Mouse (Mus musculus) bone marrow macrophage, adult 2 months (primary cell): ENCODE data around the gene E2f6. TPM values are rescaled to one million over a fixed set of nuclear protein-coding genes. Genes with fewer than 3 reads are reported as not detected.
A peak's percentile ranks its signal among the peaks of the same experiment; 100 is the strongest.

ENCODE experiments used
- H3K27ac ChIP-seq: 2 replicates; pipeline ENCODE4 v1.5.1; 2012; ENCODE audit warnings: low read depth, low read length; ENCODE audit not compliant: insufficient read depth
- H3K4me1 ChIP-seq: 2 replicates; pipeline ENCODE4 v1.6.1; 2012; ENCODE audit warnings: low read length; ENCODE audit not compliant: control insufficient read depth, insufficient read depth
- H3K4me3 ChIP-seq: 2 replicates; pipeline ENCODE4 v1.5.1; 2012; ENCODE audit warnings: mild to moderate bottlenecking, low read length, moderate library complexity; ENCODE audit not compliant: insufficient read depth
- CTCF ChIP-seq: IDR thresholded peaks from 2 replicates; pipeline ENCODE4 v1.5.1; 2012; ENCODE audit warnings: low read depth, mild to moderate bottlenecking, low read length, moderate library complexity
- POLR2A ChIP-seq: IDR thresholded peaks from 2 replicates; pipeline ENCODE4 v1.6.1; 2012; ENCODE audit warnings: mild to moderate bottlenecking, low read depth, low read length, borderline replicate concordance
- polyA plus RNA-seq: library from polyadenylated mRNA; stranded (reverse); fragments of >200 nt; gene quantifications from 2 replicates; pipeline ENCODE4 v1.2.4, GENCODE M21; 2012; ENCODE audit not compliant: missing spikeins, insufficient read depth, insufficient read length

The E2f6 gene
- polyA plus RNA-seq, 1 experiment, result 19.0 TPM

DNA sequence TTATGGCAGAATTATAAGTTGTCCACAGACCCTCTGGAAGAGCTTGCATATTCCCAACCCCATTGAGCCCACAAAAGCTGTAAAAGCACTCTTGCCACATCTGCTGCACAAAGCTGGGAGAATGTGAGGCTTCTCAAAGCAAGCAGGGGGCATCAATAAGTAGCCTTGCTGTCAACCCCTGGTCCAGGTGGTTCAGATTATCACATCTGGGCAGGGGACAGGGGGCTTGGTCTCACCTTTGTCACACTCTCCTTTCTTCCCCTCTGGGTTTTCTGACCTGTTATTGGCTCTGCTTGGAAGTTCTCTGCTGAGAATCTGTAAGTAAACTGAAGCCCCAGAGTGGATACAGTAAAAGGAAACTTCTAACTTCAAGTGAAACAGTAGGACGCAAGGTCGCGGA, 11.9 kb upstream of the E2f6 start:
- Histone ChIP-seq H3K27ac (no peak overlapping the region), H3K4me3 (no peak overlapping the region), H3K4me1 (no peaks in the 10 kb centered on the region)
- TF ChIP-seq POLR2A (no peak), CTCF (no peak)

DNA sequence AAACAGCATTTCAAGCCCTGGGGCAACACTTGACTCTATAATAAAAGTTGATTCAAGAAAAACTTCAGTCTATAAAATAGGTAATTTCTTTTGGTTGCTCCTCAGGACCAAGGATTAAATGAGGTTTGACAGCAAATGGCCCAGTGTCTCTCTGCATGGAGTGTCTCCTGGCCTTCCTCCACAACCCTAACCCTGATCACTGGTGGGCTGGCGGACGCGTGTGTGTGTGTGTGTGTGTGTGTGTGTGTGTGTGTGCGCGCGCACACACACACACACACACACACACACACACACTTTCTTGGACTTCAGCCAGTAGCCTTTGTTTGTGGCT, 10.9 kb upstream of the E2f6 start:
- Histone ChIP-seq H3K4me3 (no peak overlapping the region), H3K4me1 (no peaks in the 10 kb centered on the region), H3K27ac (no peak overlapping the region)
- TF ChIP-seq POLR2A, result no peak
- no peak for TF ChIP-seq CTCF

DNA sequence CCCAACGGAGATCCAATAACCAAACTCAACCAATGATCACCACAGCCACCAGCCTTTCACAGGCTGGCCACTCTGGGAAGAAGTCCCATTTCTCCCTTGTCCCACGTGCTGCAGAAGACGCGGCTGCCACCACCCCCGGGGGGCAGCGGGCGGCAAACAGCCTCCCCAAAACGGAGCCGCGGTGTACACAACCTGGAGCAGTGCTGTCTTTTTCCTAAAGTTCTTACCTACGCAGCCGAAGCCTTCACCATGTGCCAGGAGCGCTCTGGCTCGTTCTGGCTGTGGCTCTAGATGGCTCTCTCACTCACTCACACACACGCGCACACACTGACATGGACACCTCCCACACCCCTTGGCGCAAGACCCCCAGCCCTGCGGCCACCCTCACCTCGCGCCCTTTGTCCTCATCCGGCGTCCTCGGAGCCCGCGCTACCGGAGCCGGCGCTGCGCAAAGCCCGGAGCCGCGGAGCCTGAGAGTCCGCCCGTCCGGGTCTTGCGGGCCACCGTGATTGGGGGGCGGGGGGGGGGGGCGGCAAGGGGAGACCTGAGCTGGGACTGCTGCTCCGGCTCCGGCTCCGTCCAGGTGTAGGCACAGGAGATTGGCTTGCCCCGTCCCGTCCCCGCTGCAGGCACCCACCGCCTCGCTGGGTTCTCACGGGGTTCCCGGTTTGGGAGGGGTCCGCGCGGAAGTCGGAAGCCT, 10.4 kb upstream of the E2f6 start, which contains the start of gene Greb1:
TSS of gene Greb1 (minus strand) at position 628 of the 700 bp plus-strand sequence.
- Histone ChIP-seq H3K4me3 (peak within 1 kb of the TSS; percentile 38), H3K27ac (no peak within 1 kb of the TSS), H3K4me1 (no peaks in the 10 kb centered on the region)
- TF ChIP-seq POLR2A (no peak), CTCF (no peak)

DNA sequence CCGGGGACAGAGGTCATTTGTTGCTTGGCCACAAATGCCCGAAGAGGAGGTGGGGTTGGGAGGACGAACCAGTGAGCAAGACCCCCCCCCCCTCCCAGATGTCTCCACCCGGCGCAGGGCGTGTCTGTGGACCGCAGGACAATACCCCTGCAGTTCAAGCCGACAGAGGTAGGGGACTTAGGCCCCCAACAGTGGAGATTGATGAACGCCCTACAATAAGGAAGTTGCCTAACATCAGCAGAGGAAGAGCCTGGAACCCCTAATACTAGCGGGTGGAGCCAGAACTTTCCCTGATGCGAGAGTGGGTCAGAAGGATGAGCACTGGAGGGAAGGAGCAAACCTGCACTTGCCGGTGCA, 9.8 kb upstream of the E2f6 start:
- TF ChIP-seq POLR2A (no peak), CTCF (no peak)
- H3K4me3 ChIP-seq, result peak overlapping the region; percentile 3; the same call in 1 of the 2 replicates
- H3K27ac ChIP-seq, result no peak overlapping the region
- no peaks in the 10 kb centered on the region for H3K4me1 ChIP-seq

DNA sequence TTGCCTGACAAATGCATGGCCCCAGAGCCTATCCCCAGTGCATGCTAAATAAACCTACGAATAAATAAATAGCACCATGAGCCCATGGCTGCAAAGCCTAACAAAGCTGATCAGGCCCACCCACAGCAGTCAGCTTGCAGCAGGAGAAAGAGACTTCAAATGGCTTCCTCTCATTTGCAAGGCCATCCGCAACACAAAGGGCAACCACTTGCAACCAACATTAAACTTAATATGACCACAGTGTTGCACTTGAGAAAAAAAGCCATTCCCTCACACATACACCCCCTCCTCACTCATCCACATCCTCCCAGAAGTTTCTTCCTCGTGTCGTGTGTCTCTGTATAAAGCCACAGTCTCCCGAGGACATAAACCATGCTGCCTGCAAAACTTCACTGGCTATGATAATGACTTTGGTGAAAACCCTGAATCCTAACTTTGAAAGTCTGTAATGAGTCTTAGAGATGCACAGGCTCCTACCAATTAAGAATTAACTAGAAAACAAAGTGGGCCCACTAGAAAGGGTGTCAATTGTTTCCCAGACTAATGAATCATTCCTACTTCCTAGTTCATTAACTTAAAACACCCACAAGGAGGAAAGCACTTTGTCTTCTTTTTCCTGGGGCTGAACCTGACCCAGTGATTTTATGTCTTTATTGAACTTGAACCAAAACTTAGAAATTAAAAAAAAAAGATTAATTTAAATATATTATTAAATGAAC, 7.4 kb upstream of the E2f6 start:
- no peaks in the 10 kb centered on the region for H3K4me1 ChIP-seq
- no peak overlapping the region for H3K27ac ChIP-seq
- H3K4me3 ChIP-seq, result no peak overlapping the region
- TF ChIP-seq POLR2A (no peak), CTCF (no peak)

DNA sequence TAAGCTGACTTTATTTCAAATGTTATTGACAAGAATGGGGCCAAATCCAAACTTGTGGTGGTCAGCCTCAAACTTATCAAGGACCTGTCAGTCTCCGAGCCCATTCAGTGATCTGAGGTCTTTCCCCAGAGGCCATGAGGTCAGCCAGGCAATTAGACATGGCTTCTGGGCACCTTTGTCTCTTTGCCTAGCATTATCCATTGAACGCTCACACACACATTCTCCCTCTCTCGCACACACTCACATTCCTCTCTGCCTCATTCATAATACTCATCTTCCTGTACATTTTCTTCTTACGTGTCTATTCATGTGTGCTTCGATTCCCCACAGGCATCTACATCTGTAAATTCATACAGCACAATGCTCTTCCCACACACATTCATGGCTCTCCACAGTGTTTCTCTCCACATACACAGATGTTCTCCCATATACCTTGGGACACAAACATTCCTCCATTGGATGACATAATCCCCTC, 6.8 kb upstream of the E2f6 start:
- no peak overlapping the region for H3K27ac ChIP-seq
- H3K4me3 ChIP-seq, result no peak overlapping the region
- H3K4me1 ChIP-seq, result no peaks in the 10 kb centered on the region
- TF ChIP-seq CTCF (no peak), POLR2A (no peak)

DNA sequence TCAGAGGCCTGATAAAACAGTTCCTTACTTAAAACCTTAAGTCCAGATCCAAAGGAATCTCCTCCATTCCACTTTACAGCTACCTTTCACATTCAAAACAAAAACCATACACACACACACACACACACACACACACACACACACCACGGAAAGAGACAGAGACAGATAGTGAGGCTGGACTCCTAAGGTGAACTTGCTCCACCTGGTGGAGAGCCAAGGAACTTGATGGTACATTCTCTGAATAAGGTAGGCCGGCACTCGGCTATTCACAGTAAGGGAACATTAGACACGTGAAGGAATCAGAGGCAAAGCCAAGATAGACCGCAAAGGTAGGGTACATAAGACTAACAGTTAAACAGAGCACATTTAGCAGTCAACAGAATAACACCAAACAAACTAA, 5.3 kb upstream of the E2f6 start:
- no peak overlapping the region for H3K4me3 ChIP-seq
- TF ChIP-seq POLR2A (no peak), CTCF (no peak)
- H3K27ac ChIP-seq, result no peak overlapping the region
- no peaks in the 10 kb centered on the region for H3K4me1 ChIP-seq

DNA sequence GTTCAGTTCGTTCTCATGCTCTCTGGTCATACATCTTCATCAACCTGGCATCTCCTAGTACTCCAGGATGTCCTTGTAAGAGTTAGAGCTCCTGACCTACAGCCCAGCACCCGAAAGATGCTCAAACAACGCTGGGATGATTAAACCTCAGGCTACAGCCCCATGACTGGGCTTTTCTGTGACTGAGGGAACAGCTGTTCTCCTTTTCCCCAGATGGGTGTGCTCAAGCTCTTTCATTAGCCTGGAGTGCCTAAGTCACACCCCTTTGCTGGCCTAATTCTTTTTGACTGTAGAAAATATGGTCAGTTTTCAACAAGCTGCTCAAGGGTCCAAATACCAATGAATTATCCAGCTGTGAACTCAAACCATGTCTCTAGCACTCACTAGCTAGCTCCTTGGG, 2.7 kb upstream of the E2f6 start:
- H3K4me1 ChIP-seq, result peaks cover 4% of the 10 kb centered on the region; the same call in 1 of the 2 replicates
- no peak overlapping the region for H3K27ac ChIP-seq
- no peak overlapping the region for H3K4me3 ChIP-seq
- no peak for TF ChIP-seq POLR2A
- TF ChIP-seq CTCF, result peak; percentile 45; the same call in 1 of the 2 replicates

DNA sequence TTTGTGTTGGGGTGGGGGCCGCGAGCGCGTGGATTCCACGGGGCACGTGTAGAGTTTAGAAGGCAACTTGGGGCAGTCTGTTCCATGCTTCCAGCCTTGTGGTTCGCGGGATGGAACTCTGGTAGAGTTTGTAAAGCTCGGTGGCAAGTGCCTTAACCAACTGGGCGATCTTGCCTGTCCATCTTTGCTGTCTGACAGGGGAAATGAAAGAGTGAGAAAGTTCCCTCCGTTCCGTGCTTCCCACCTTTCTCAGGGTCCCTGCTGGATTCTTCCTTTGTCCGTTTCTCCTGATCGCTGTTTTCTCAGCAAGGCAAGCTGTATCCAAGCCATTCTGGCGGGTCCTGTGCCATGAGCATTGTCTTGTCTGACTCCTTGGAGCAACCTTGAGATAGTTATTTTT, 714 bp downstream of the E2f6 start:
- Histone ChIP-seq H3K4me3 (peak overlapping the region; percentile 77), H3K27ac (no peak overlapping the region), H3K4me1 (peaks cover 4% of the 10 kb centered on the region; the same call in 1 of the 2 replicates)
- TF ChIP-seq POLR2A (no peak), CTCF (no peak)

DNA sequence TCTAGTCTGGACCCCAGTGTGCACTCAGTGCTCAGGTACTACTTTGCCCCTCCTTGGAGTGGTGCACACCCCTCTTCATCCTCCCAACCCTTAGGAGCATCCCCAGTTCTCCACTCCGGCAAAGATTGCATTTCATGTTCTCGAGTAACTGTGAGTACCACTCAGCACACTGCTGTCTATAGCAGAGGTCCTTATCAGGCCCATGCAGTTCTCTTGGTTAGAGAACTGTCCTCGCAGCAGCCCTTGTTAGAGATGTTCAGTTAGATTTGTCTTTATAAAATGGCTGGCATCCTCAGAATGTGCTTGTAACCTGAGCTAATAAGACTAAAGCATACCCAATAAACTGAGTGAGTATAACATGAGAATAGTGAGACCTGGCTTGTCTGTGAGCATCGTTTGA, 6.4 kb downstream of the E2f6 start:
- no peak overlapping the region for H3K4me3 ChIP-seq
- TF ChIP-seq CTCF (no peak), POLR2A (no peak)

More for the DNA sequence above, 6.4 kb downstream of the E2f6 start:
- Histone ChIP-seq H3K27ac (no peak overlapping the region), H3K4me1 (peaks cover under 1% of the 10 kb centered on the region; the same call in 1 of the 2 replicates)
